Mouse (Mus musculus): ENCODE results near the gene Sept6. TPM values are rescaled to one million over a fixed set of nuclear protein-coding genes. Genes with fewer than 3 reads are reported as not detected.
"Not testable (repeated sequence)": the region's sequence is repeated elsewhere in the genome, so short reads cannot be mapped to it uniquely, and the experiment has no call there.

Sept6 gene
- polyA plus RNA-seq, 1 experiment from 2014 or later, result 3.4 TPM

DNA sequence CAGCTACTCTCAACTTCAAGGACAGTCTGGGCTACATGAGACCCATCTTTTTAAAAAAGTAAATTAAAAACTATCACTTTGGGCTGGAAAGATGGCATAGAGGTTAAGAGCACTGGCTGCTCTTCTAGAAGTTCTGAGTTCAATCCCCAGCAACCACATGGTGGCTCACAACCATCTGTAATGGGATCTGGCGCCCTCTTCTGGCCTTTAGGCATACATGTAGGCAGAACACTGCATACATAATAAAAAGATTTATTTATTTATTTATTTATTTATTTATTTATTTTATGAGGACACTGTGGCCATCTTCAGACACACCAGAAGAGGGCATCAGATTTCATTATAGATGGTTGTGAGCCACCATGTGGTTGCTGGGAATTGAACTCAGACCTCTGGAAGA, 92.7 kb downstream of the Sept6 start:
- H3K4me1 ChIP-seq (ENCODE audit: insufficient read depth); H3K4me3 ChIP-seq (ENCODE audit: low read depth, low read length); H3K9ac ChIP-seq (replicated peaks); ATAC-seq; H3K27me3 ChIP-seq (ENCODE audit: insufficient read depth, low read length); H3K27ac ChIP-seq (ENCODE audit: low read depth); H3K9me3 ChIP-seq (ENCODE audit: low read length); H3K36me3 ChIP-seq (replicated peaks; ENCODE audit: insufficient read depth, low read length); H3K4me2 ChIP-seq (ENCODE audit: low read depth, low read length): not testable (repeated sequence)
- TF ChIP-seq CTCF (IDR thresholded peaks at IDR 0.05; ENCODE audit: low read depth), result peak; percentile 52
- DNase-seq, result peak; percentile 13
- 25% methylated on average over 1 of the region's 1 CpGs for WGBS (ENCODE audit: insufficient replicate concordance)

- H3K9ac ChIP-seq (replicated peaks), result no peak overlapping the region
- TF ChIP-seq CTCF (IDR thresholded peaks at IDR 0.05; ENCODE audit: low read depth) (peak; percentile 66), EP300 (IDR thresholded peaks at IDR 0.05; ENCODE audit: low read depth) (no peak)
- no peak for ATAC-seq
- WGBS (ENCODE audit: insufficient replicate concordance), result 77% methylated on average over 1 of the region's 1 CpGs
- H3K27ac ChIP-seq (ENCODE audit: low read depth), result no peak overlapping the region
- no peaks in the 10 kb centered on the region for H3K27me3 ChIP-seq (ENCODE audit: insufficient read depth, low read length)
- no peaks in the 10 kb centered on the region for H3K4me1 ChIP-seq (ENCODE audit: insufficient read depth)
- H3K4me3 ChIP-seq (ENCODE audit: low read depth, low read length), result no peak overlapping the region
- no peak overlapping the region for H3K4me2 ChIP-seq (ENCODE audit: low read depth, low read length)
- DNase-seq, result peak; percentile 36
- peaks cover 5% of the 10 kb centered on the region for H3K36me3 ChIP-seq (replicated peaks; ENCODE audit: insufficient read depth, low read length)
- H3K9me3 ChIP-seq (ENCODE audit: low read length), result no peaks in the 10 kb centered on the region
Measured at GRCm38 (mm10) chrX:36884719-36885118, 106.9 kb downstream of the Sept6 start.

GRCm38 (mm10) chrX:36874704-36875128, 116.9 kb downstream of the Sept6 start:
- H3K4me3 ChIP-seq (ENCODE audit: low read depth, low read length), result peak overlapping the region; percentile 86
- peak overlapping the region; percentile 74 for H3K27ac ChIP-seq (ENCODE audit: low read depth)
- H3K27me3 ChIP-seq (ENCODE audit: insufficient read depth, low read length), result no peaks in the 10 kb centered on the region
- ATAC-seq (peak; percentile 52), DNase-seq (peak; percentile 38)
- H3K4me1 ChIP-seq (ENCODE audit: insufficient read depth), result peaks cover 3% of the 10 kb centered on the region; the same call in 1 of the 2 replicates
- H3K9me3 ChIP-seq (ENCODE audit: low read length), result no peaks in the 10 kb centered on the region
- peak overlapping the region; percentile 73 for H3K4me2 ChIP-seq (ENCODE audit: low read depth, low read length)
- no peaks in the 10 kb centered on the region for H3K36me3 ChIP-seq (replicated peaks; ENCODE audit: insufficient read depth, low read length)
- peak overlapping the region; percentile 96 for H3K9ac ChIP-seq (replicated peaks)
- TF ChIP-seq CTCF (IDR thresholded peaks at IDR 0.05; ENCODE audit: low read depth) (no peak), EP300 (IDR thresholded peaks at IDR 0.05; ENCODE audit: low read depth) (no peak)
- WGBS (ENCODE audit: insufficient replicate concordance), result 9% methylated on average over 18 of the region's 36 CpGs

GRCm38 (mm10) chrX:36874178-36874696, 117.4 kb downstream of the Sept6 start:
- peaks cover 3% of the 10 kb centered on the region; the same call in 1 of the 2 replicates for H3K4me1 ChIP-seq (ENCODE audit: insufficient read depth)
- no peak for TF ChIP-seq CTCF (IDR thresholded peaks at IDR 0.05; ENCODE audit: low read depth)
- TF ChIP-seq EP300 (IDR thresholded peaks at IDR 0.05; ENCODE audit: low read depth), result no peak
- DNase-seq (peak; percentile 92), ATAC-seq (peak; percentile 98)
- H3K36me3 ChIP-seq (replicated peaks; ENCODE audit: insufficient read depth, low read length), result no peaks in the 10 kb centered on the region
- peak overlapping the region; percentile 96 for H3K9ac ChIP-seq (replicated peaks)
- peak overlapping the region; percentile 73 for H3K4me2 ChIP-seq (ENCODE audit: low read depth, low read length)
- H3K4me3 ChIP-seq (ENCODE audit: low read depth, low read length), result peak overlapping the region; percentile 86
- WGBS (ENCODE audit: insufficient replicate concordance), result 9% methylated on average over 48 of the region's 57 CpGs
- H3K27me3 ChIP-seq (ENCODE audit: insufficient read depth, low read length), result no peaks in the 10 kb centered on the region
- H3K9me3 ChIP-seq (ENCODE audit: low read length), result no peaks in the 10 kb centered on the region
- peak overlapping the region; percentile 74 for H3K27ac ChIP-seq (ENCODE audit: low read depth)

DNA sequence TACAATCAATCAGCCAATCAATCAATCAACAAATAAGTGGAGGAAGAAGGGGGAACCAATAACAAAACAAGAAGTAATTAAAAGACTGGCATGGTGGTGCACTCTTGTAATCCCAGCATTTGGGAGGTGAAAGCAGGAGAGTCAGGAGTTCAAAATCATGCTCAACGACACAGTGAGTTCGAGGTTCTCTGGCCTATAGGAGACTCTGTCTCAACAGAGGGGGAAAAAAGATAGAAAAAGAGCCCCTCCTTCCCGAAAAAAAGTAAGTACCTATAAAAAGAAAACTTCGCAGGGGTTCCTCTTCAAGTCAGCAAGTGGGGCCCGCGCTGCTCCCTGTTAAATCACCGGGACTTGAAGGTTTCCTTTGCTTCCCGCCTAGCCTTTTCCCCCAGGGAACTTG, 117.8 kb downstream of the Sept6 start, which contains the start of the genes Ube2a and C330007P06Rik:
TSS of gene Ube2a (plus strand) at position 136 of the 400 bp plus-strand sequence.
TSS of gene C330007P06Rik (minus strand) at position 347 of the 400 bp plus-strand sequence.
- Histone ChIP-seq H3K4me1 (ENCODE audit: insufficient read depth) (peaks cover 3% of the 10 kb centered on the region; the same call in 1 of the 2 replicates), H3K36me3 (replicated peaks; ENCODE audit: insufficient read depth, low read length) (no peaks in the 10 kb centered on the region), H3K27ac (ENCODE audit: low read depth) (peak within 1 kb of the TSS; percentile 74), H3K4me3 (ENCODE audit: low read depth, low read length) (peak within 1 kb of the TSS; percentile 86), H3K4me2 (ENCODE audit: low read depth, low read length) (peak within 1 kb of the TSS; percentile 73), H3K9me3 (ENCODE audit: low read length) (no peaks in the 10 kb centered on the region), H3K9ac (replicated peaks) (peak within 1 kb of the TSS; percentile 96), H3K27me3 (ENCODE audit: insufficient read depth, low read length) (no peaks in the 10 kb centered on the region)
- TF ChIP-seq CTCF (IDR thresholded peaks at IDR 0.05; ENCODE audit: low read depth), result no peak
- no peak for TF ChIP-seq EP300 (IDR thresholded peaks at IDR 0.05; ENCODE audit: low read depth)
- WGBS (ENCODE audit: insufficient replicate concordance), result 13% methylated on average over 8 of the region's 8 CpGs
- ATAC-seq (peak; percentile 18), DNase-seq (no peak)

DNA sequence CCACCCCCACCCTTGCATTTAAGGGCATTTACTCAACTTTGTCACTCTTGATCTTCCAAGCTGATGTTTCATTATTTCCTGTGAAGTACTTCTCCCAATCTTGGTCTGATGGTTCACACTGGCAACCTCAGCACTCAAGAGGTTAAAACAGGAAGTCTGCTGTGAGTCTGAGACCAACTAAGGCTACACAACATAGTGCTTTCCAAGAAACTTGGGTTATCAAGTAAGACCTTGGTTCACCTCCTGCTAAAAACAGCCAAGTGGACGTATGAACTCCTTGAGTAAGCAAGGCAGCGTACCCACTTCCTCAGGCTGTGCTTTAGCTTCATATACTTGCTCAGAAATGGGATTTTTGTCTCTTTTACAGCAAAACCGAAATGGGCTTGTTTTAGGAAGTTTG, 121.2 kb downstream of the Sept6 start:
- 37% methylated on average over 3 of the region's 3 CpGs for WGBS (ENCODE audit: insufficient replicate concordance)
- Histone ChIP-seq H3K4me2 (ENCODE audit: low read depth, low read length) (no peak overlapping the region), H3K36me3 (replicated peaks; ENCODE audit: insufficient read depth, low read length) (no peaks in the 10 kb centered on the region), H3K27me3 (ENCODE audit: insufficient read depth, low read length) (no peaks in the 10 kb centered on the region), H3K4me3 (ENCODE audit: low read depth, low read length) (no peak overlapping the region), H3K9me3 (ENCODE audit: low read length) (no peaks in the 10 kb centered on the region), H3K27ac (ENCODE audit: low read depth) (no peak overlapping the region), H3K9ac (replicated peaks) (no peak overlapping the region), H3K4me1 (ENCODE audit: insufficient read depth) (peaks cover under 1% of the 10 kb centered on the region; the same call in 1 of the 2 replicates)
- ATAC-seq (no peak), DNase-seq (no peak)
- TF ChIP-seq CTCF (IDR thresholded peaks at IDR 0.05; ENCODE audit: low read depth), result no peak
